Mouse (Mus musculus): ENCODE measurements around the gene Tgfa.

DNA sequence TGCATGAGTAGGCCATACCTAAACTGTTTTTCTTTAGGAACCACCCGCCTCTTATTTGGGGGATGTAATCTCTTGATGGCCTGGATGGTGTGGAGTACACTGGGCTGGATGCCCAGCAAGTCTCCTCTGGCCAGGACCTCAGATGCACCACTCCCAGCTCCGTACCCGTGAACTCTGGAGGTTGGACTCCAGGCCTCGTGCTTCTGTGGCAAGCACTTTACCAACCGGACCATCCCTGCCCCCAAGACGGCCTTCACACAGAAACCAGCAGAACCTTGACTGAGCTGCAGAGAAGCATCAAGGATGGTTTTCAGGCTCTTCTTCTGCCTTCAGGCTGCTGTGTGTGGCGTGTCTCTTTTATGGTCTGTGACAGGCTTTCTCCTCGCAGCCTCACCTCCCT is 98.3 kb downstream of the Tgfa start:
- no peak for TF ChIP-seq MAFK (IDR thresholded peaks at IDR 0.05; ENCODE audit: insufficient read depth, low read depth, low read length)
- TF ChIP-seq ZC3H11A (IDR thresholded peaks at IDR 0.05; ENCODE audit: borderline replicate concordance, low read depth, low read length) = no peak
- TF ChIP-seq CHD2 (IDR thresholded peaks at IDR 0.05; ENCODE audit: low read depth, low read length) = no peak
- no peak for TF ChIP-seq HCFC1 (IDR thresholded peaks at IDR 0.05; ENCODE audit: borderline replicate concordance, insufficient read depth, low read length)
- TF ChIP-seq ZNF384 (IDR thresholded peaks at IDR 0.05; ENCODE audit: low read depth, low read length) = no peak

All from ES-E14 (cell line).